Mouse (Mus musculus): ENCODE results near the gene Gm42906.

Gm42906 gene

GRCm38 (mm10) chr5:151231861-151232260 is 196.1 kb downstream of the Gm42906 start:
- no peak for DNase-seq

- no peak for DNase-seq
These were observed 196.6 kb downstream of the Gm42906 start for GRCm38 (mm10) chr5:151231411-151231810.

GRCm38 (mm10) chr5:151230427-151230826 is 197.5 kb downstream of the Gm42906 start:
- DNase-seq = no peak

GRCm38 (mm10) chr5:151228367-151229005 is 199.5 kb downstream of the Gm42906 start:
- no peak for DNase-seq

GRCm38 (mm10) chr5:151223696-151224366 is 204.1 kb downstream of the Gm42906 start:
- DNase-seq = no peak

- DNase-seq = no peak
These were observed 205.2 kb downstream of the Gm42906 start for GRCm38 (mm10) chr5:151222791-151223190.

GRCm38 (mm10) chr5:151218689-151219115 is 209.3 kb downstream of the Gm42906 start:
- DNase-seq = no peak

- no peak for DNase-seq
These were observed 214.9 kb downstream of the Gm42906 start for GRCm38 (mm10) chr5:151213097-151213496.

- DNase-seq = no peak
These were observed 217.1 kb downstream of the Gm42906 start for GRCm38 (mm10) chr5:151210869-151211268.

- no peak for DNase-seq
These were observed 217.9 kb downstream of the Gm42906 start for GRCm38 (mm10) chr5:151210060-151210459.

- no peak for DNase-seq
These were observed 222.9 kb downstream of the Gm42906 start for GRCm38 (mm10) chr5:151205017-151205416.

GRCm38 (mm10) chr5:151202925-151203324 is 225.0 kb downstream of the Gm42906 start:
- no peak for DNase-seq

GRCm38 (mm10) chr5:151201220-151201619 is 226.7 kb downstream of the Gm42906 start:
- DNase-seq = no peak

GRCm38 (mm10) chr5:151199235-151199634 is 228.7 kb downstream of the Gm42906 start:
- no peak for DNase-seq

- DNase-seq = no peak
These were observed 231.2 kb downstream of the Gm42906 start for GRCm38 (mm10) chr5:151196603-151197272.

GRCm38 (mm10) chr5:151193885-151194520 is 234.0 kb downstream of the Gm42906 start:
- no peak for DNase-seq

- DNase-seq = no peak
These were observed 235.7 kb downstream of the Gm42906 start for GRCm38 (mm10) chr5:151192266-151192665.

GRCm38 (mm10) chr5:151190764-151191163 is 237.2 kb downstream of the Gm42906 start:
- no peak for DNase-seq

GRCm38 (mm10) chr5:151189789-151190378 is 238.1 kb downstream of the Gm42906 start:
- DNase-seq = peak; percentile 24

GRCm38 (mm10) chr5:151189321-151189720 is 238.6 kb downstream of the Gm42906 start:
- DNase-seq = no peak

GRCm38 (mm10) chr5:151188659-151189058 is 239.3 kb downstream of the Gm42906 start:
- no peak for DNase-seq

- DNase-seq = no peak
These were observed 240.6 kb downstream of the Gm42906 start for GRCm38 (mm10) chr5:151187336-151187735.

GRCm38 (mm10) chr5:151185286-151185856 is 242.6 kb downstream of the Gm42906 start:
- no peak for DNase-seq
